Mouse (Mus musculus): ENCODE data around the gene Myoz1. TPM values are rescaled to one million over a fixed set of nuclear protein-coding genes. Genes with fewer than 3 reads are reported as not detected.

Gene Myoz1
- total RNA-seq, 4 experiments from 2014 or later, result 1.2 TPM; not detected in 3

DNA sequence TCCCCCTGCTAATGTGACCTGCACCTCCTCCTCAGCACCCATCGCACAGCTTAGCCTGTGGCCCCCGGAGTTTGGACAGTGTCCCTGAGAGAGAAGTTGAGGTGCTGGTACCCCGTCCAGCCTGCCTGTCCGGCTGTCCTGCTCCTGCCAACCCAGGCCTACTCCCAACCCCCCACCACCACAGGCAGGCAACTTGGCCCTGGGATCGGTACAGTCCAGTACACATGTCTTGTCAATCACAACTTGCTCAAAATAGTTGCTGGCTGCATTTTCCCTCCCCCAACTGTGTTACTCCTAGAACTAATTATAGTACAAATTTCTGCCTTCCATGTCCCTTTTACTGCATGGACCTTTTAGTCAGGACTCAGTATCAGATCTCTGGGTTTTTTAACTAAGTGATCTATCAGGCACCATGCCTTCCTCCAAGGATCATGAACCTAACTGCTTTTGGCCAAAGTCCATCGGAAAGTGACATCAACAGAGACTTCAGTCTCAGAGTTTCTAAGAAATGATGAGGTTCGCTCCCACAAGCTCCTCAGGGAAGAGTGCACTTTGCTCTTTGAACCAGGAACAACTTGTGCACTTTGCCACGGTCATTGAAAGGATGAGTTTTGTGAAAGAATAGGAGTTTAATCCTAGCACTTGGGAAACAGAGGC lies 11.9 kb upstream of the Myoz1 start, which contains the start of gene Synpo2l:
TSS of gene Synpo2l (minus strand) at position 201 of the 657 bp plus-strand sequence.
- DNase-seq, result no peak

DNA sequence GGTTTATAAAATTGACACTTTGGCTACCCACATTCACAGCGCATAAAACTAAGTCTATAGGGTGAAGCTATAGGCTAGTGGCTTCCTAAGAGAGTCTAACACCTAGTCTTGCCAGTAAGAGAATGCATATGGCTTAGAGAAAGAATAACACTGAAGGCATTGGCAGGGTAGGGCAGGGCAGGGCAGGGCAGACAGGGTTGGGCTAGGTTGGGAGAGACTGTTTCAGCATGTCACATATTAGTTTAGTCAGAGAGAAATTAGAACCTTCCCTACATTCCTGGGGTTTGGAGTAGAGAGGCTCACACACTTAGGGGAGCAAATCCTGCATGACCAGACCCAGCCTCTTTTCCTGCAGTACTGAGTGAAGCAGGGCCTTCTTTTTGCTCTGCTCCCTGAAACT lies 11.1 kb upstream of the Myoz1 start:
- DNase-seq, result no peak

DNA sequence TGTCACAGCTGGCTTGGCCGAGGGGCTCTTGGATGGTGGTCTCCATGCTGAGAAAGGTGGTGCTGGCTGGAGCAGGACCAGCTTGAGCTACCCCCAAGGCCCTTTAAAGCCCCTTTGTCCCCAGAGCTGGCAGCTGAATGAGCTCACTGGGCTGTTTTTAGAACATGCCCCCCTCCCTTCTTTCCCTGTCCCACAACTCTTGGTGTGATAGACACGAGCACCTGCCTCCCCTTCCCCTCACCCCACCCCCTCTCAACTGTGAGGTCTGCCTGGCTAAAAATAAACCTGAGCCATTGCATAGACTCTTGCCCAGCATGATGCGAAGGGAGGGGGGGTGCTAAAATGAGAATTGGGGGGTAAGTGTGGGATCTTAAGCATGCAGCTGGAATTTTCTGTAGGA lies 8.1 kb upstream of the Myoz1 start:
- DNase-seq, result no peak

DNA sequence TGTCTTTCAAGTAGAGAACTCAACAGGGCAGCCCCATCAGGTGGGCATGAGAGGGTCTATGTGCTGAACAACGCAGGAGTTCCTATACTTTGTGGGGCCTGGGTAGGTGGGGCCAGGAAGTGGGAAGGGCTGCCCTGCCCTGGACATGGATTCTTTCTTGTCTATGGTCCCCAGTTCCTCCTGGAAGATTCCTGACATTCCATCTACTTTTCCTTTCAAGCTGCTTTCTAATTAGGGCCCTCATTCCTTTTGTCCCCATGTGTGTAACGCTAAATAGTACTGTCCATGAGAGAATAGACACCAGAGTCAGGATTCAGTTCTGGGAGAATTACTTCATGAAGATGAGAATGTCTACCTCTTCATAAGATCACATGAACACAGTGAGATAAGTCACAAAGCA lies 7.3 kb upstream of the Myoz1 start:
- no peak for DNase-seq

DNA sequence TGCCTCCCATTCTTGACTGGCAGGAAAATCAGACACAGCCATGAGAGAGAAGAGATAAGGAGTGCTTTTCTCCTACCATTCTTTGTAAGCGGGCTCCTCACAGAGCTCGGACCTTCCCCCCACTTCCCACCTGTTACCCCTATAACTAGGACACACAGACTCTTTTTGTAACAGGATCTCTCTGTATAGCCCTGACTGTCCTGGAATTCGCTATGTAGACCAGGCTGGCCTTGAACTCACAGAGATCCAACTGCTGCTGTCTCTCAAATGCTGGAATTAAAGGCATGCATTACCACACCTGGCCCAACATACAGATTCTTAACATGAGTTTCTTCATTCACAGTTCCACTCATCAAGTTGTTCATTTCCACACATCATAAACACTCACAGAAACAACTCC lies 6.4 kb upstream of the Myoz1 start:
- DNase-seq, result no peak

DNA sequence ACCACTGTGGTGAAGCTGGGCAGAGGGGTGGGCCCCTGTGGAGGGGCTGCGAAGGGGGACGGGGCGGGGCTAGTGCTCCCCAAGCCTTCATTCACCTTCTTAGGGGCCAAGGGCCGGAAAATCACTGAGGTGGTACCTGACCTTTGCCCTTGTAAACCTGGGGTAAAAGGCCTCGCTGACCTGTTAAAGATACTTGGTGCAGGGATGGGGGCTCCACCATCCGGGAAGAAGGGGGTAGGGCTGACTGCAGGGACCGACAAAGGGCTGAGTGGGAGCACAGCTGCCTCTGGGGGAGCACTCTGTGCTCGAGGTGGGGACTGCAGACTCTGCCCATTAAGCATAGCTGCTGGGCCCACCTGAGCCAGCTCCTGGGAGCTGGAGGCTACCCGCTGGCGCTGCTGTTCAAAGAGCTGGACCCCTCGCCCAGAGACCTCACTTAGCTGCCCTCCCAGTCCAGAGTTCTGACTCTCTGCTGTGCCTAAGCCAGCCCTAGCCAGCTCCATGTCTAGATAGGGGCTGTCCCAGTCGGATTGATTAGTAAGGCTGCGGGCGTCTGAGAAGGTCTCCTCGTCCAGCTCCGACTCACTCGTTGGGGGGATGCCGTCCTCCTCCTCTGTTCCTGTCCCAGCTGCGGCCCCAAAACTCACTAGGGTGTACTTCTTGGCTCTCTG lies 5.5 kb upstream of the Myoz1 start:
- no peak for DNase-seq

DNA sequence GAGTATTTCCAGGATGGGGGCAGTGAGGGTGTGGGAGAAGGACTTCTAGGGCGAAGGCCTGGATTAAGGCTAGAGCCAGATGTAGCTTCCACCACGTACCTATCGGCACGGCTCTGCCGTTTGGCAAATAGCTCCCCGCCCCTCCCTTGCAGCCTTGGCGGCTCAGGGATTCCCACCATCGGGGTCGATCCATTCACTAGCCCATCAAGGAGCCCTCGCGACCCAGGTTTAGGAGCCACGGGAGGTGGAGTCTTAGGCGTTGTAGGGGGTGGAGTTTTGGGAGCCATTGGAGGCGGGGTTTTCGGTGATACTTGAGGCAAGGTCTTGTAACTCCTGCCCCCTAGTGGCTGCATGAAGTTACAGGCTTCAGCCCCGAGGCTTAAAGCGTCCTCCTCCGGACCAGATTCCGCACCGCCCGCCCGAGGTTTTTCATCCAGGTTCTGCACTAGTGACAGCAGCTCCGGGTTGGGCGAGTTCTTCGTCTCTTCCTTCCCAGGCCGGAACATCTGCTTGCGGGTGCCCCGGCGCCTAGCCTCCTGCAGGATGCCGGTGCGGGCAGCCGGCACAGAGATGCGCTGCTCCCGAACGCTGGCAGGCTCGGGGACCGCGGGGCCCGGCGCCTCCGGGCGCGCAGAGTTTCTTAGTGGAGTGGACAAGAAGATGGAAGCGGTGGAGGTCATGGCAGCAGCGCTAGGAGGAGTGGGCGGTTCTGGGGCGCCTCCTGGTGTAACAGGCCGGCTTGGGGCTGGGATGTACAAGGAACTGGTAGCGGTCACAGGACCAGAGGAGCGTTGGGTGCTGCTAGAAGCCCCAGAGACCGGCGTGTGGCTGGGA lies 4.7 kb upstream of the Myoz1 start:
- DNase-seq, result peak; percentile 90

DNA sequence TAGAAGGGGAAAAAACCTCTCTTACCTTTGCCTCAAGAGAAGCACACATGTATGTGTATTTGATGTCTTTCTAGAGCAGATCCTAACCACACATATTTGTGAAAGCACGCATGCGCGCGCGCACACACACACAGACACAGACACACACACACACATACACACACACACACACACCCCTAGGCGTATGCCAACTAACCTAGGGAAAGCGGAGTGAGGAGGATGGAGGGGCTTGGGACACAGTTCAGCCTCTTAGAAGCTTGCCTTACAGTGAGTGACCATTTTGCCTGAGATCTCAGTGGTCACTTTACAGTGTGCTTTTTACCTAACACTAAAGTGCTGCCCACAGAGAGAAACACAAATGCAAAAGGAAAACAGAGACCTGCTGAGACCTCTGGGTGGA lies 3.3 kb upstream of the Myoz1 start:
- DNase-seq, result no peak

DNA sequence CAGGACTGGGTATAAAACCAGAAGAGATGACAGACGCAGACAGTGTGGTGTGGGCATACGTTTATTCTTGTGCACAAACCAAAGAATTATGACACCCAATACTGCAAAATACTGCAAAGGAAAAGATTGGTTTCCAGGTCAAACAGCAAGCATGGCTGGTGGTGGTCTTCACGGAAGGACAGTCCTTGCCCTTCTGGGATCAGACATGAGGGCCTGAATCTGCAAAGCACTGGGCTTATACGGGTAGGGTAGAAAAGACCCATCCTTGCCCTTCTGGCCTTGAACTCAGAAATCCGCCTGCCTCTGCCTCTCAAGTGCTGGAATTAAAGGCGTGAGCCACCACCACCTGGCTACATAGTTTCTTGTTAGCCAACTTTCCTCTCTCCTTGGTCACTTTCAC lies 2.6 kb upstream of the Myoz1 start:
- DNase-seq, result no peak

DNA sequence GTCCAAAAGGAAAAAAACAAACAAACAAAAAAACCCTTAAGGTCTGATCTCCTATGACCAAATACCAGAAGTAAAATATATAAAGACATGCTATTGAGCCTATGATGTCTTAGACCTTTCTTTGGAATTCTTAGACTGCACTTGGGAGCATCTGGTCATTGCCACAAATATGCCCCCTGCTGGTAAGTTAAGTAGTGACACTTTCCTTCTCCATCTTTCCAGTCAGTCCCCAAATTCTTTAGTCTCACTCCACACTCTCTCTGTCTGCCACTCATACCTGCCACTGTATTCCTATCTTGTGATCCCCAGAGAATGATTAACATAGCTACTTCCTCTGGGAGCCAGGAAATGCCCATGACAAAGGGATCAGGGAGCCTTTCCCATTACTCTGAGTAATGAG lies 2.0 kb upstream of the Myoz1 start:
- DNase-seq, result no peak

DNA sequence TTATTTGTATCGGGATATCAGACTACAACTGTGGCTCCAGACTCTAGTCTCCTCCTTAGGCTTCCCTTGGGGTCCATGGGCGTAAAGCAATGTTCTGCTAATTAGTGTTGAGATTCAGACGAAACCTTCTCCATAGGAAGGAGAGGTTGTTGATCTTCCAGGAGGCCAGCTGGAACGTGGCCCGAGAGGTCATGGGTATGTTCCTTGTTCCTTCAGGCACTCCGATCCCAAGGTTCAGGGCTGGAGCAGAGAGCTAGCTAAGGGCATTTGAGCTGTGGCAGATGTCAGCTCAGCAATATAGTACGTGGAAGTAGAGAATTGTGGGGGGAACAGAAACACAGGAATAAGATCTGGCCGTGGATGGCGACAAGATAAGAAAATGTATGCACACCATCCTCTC lies 609 bp downstream of the Myoz1 start:
- no peak for DNase-seq

DNA sequence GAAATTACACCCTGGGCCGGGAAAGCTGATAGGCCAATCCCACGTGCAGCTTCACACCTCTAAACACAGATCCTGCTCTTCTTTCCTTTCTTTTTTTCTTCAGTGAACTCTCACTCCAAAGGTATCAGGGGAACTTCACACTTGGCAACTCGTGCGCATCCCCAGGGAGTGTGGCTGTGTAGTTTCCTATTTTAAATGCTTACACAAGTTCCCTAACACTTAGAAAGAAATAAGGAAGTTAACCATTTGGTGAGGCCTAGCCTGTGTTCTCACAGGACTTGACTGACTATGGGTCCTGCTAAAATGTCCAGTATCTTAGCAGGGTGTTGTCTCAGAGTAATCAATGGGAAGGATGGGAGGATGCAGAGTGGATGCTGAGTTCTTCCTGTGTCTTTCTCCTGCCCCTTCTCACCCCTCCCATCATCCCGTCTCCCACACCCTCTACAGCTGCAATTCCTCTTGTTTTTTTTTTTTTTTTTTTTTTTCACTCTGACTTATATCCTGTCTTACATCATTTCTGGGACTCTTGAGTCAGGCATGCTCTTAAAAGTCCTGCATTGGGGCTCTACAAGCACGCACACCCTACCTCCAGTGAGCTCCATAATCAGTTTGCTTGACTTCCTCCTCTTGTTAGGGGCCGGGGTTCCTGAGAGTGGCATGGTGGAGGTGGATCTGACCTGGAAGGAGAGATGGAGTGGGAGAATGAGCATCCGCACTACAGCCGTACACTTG lies 1.5 kb downstream of the Myoz1 start:
- no peak for DNase-seq

DNA sequence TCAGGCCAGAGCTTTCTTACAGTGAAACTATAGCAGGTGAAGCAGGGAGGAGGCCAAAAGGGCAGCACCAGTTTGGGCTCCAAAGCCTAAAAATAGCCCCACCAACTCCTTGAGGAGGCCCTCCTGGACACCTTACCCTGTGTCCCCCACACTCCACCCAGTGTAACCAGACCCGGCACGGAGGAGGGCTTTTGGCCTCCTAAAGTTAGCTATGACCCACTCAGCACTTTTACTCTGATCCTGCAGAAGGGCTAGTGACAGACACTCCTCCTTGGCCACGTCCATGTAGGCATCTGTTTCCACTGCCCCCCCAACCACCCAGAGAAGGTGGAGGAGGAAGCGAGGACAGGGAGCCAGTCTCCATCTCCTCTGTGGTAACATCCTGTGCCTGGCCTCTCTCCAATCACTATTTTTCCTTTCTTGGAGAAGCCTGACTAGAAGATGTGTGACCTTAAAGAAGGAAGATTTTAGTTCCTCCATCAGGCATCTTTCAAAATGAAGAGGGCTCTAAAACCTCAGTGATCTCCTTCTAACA lies 4.6 kb downstream of the Myoz1 start:
- no peak for DNase-seq

DNA sequence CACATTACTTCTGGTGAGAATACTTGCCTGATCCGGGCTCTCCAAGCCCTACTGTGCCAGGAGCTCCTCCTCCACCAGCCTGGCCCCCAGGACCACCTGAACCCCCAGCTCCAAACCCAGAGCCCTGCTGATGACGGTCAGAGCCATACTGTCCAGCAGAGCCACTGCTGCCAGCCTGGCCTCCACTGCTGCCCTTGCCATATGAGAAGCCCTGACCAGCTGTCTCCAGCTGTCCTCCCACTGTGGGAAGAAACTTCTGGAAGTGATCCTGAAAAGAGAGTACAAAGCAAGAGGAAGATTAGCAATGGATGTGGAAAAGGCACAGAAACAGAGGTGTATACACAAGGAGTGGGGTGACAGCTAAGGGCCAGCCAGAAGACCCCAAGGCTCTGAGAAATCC lies 5.3 kb downstream of the Myoz1 start:
- DNase-seq, result no peak

DNA sequence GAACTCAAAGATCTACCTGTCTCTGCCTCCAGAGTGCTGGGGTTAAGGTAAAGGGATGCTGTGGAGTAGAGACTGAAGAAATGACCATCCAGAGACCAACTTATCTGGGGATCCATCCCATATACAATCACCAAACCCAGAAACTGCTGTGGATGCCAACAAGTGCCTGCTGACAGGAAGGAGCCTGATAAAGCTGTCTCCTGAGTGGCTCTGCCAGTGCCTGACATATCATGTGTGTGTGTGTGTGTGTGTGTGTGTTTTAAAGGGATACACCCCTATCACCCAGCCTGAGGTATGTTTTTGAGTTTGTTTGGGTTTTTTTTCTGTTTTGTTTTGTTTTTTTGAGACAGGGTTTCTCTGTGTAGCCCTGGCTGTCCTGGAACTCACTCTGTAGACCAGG lies 10.0 kb downstream of the Myoz1 start:
- no peak for DNase-seq

DNA sequence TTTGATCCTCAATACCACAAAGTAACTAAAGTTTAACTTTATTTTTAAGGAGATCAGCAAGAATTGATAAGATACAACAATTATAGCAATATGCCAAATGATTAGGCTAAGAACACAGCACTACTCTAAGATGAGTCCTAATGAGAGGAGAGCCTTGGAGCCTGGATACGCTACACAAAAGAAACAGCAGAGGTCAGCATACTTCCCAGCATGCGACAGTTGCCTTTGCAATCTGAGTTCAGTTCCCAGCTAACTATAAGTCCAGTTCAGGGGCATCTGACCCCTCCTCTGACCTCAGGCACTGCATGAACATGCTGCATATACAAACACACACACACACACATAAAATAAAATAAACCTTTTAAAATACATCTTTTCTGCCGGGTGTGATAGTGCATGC lies 10.8 kb downstream of the Myoz1 start:
- DNase-seq, result no peak

DNA sequence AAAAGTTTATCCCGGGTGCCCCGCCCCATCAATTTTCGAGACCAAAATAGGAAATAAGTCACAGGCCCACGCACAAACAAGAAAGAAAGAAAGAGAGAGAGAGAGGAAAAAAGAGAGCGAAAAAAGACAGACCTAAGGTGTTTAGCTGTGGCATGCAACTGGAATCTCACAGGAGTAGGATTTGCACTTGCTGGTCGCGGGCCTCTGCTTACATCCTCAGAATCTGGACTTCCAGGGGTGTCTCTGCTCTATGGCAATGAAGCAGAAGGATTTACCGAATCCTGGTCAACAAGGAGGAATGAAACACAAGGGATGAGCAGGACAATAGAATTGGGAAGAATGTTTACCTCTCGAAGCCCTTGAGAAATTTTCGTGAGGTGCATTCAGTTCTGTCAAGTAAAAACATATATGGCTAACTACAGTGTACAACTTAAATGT lies 14.9 kb downstream of the Myoz1 start:
- DNase-seq, result no peak

DNA sequence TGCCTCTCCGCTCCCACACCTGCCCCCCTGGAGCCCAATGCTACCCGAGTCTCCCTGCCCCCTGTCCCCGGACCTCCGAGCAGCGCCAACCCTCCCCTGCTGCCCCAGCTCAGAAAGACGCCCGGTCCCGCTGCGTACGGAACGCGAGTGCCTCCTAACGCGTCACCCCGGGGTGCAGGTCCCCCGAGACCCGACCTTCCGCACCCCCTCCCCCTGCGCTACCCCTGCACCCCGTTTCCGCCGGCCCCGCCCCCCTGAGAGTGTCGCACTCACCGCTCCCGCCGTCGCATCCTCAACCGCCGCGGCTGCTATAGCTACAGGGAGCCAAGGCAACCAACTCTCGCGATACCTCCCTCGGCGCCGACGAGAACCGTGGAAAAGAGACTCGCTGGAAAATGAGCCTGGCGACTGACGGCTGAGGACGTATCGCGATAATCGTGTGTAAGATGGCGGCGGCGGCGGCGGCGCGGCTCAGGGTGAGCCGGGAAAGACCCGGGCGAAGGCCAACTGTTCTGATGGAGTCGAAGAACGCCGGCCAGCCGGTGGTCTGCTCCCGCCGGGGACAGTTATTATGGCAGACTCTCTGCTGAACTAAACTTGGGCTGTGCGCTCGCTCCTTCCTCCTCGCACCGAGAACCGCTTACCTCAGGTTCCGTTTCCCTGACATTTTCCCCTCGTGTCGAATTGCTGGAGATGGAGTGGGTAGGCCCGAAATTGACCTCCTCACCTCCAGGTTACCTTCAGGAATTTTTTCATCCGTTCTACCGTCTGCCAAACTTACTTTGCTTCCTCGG lies 15.5 kb downstream of the Myoz1 start, which contains the start of gene Usp54:
TSS of gene Usp54 (minus strand) at position 420 of the 794 bp plus-strand sequence.
- peak; percentile 96 for DNase-seq

DNA sequence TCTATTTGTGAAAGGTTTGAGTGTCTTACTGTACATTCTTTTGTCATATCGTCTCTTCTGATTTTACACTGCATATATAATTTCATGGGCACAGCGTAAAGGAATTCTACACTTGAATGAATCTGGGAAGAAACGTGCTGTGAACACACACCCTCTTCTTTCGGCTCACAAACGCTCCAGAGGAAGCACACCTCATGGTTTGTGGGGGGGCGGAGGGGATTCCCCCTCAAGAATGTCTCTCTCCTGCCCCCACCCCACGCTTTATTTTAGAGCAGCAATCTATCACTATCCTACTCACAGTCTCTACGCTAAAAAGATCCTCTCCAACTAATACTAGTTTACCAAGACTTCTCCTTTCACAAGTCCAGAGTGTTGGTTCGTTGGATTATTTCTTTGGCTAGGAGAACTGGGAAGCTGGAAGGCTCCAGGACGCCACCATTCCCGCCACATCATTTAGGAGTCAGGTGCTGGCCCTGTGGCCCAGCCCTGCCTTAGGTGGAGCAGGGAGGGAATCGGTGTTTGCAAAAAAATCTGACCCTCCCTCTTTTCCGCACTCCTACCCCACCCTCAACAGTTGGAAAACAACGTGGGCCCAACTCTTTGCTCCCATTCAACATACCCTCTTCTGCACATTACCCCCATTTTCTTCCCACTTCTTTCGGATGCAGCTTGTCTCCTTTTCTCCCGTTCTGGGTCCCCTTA lies 16.3 kb downstream of the Myoz1 start:
- no peak for DNase-seq

DNA sequence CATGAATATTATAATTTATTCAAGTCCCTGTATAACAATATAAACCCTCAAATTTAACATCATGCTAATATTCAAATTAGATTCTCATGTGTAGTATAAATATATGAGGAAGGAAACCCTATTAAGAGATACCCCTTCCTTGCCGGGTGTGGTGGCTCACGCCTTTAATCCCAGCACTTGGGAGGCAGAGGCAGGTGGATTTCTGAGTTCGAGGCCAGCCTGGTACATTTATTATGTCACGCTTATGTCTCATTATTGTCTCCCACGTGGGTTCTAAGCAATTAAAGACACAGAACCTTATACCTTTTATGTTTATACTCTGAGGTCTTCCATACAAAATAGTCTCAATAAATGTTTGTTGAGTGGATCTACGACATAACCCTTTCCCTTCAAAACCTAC lies 17.6 kb downstream of the Myoz1 start:
- no peak for DNase-seq

Measured in adrenal gland, adult 8-10 months (tissue).